Mouse (Mus musculus) embryonic fibroblast, embryonic 13.5 days (primary cell): ENCODE measurements around the gene Gm1123. TPM values are rescaled to one million over a fixed set of nuclear protein-coding genes. Genes with fewer than 3 reads are reported as not detected.

Experiments used
- H3K27ac ChIP-seq: 2 replicates; pipeline ENCODE4 v1.5.1; 2012; ENCODE audit warnings: low read length, control low read depth, inconsistent platforms; ENCODE audit not compliant: insufficient read depth
- H3K4me1 ChIP-seq: 2 replicates; pipeline ENCODE4 v1.6.1; 2011; ENCODE audit warnings: low read length; ENCODE audit not compliant: control insufficient read depth, insufficient read depth
- H3K4me3 ChIP-seq: 2 replicates; pipeline ENCODE4 v1.5.1; 2011; ENCODE audit warnings: mild to moderate bottlenecking, control low read depth, low read length; ENCODE audit not compliant: insufficient read depth
- CTCF ChIP-seq: IDR thresholded peaks from 2 replicates; pipeline ENCODE4 v1.5.1; 2011; ENCODE audit warnings: mild to moderate bottlenecking, control low read depth, low read length, moderate library complexity, borderline replicate concordance; ENCODE audit not compliant: insufficient read depth
- POLR2A ChIP-seq: IDR thresholded peaks from 2 replicates; pipeline ENCODE4 v1.6.1; 2011; ENCODE audit warnings: low read depth, mild to moderate bottlenecking, control low read depth, low read length, moderate library complexity
- polyA plus RNA-seq: library from polyadenylated mRNA; stranded (reverse); fragments of >200 nt; gene quantifications from 2 replicates; pipeline ENCODE4 v1.2.4, GENCODE M21; 2011; ENCODE audit warnings: low read depth; ENCODE audit not compliant: missing spikeins, insufficient read length

The Gm1123 gene
- polyA plus RNA-seq, 1 experiment = not detected

- no peak overlapping the region for H3K27ac ChIP-seq
- no peak overlapping the region for H3K4me3 ChIP-seq
- TF ChIP-seq POLR2A (no peak), CTCF (peak; percentile 25; the same call in 1 of the 2 replicates)
- H3K4me1 ChIP-seq = 0 out of 2 replicates have a peak, but pooled peaks cover 2% of the 10 kb centered on the region
These were observed 59.0 kb downstream of the Gm1123 start for GRCm38 (mm10) chr9:98976520-98976919.

GRCm38 (mm10) chr9:98976081-98976480 lies 59.4 kb downstream of the Gm1123 start:
- Histone ChIP-seq H3K4me3 (no peak overlapping the region), H3K4me1 (0 out of 2 replicates have a peak, but pooled peaks cover 2% of the 10 kb centered on the region), H3K27ac (no peak overlapping the region)
- no peak for TF ChIP-seq CTCF
- TF ChIP-seq POLR2A = no peak

GRCm38 (mm10) chr9:98974898-98975297 lies 60.6 kb downstream of the Gm1123 start:
- H3K4me3 ChIP-seq = no peak overlapping the region
- 0 out of 2 replicates have a peak, but pooled peaks cover 2% of the 10 kb centered on the region for H3K4me1 ChIP-seq
- no peak for TF ChIP-seq CTCF
- TF ChIP-seq POLR2A = no peak
- H3K27ac ChIP-seq = no peak overlapping the region

- 0 out of 2 replicates have a peak, but pooled peaks cover 2% of the 10 kb centered on the region for H3K4me1 ChIP-seq
- TF ChIP-seq POLR2A = no peak
- no peak for TF ChIP-seq CTCF
- no peak overlapping the region for H3K27ac ChIP-seq
- peak overlapping the region; percentile 38; the same call in 1 of the 2 replicates for H3K4me3 ChIP-seq
These were observed 62.0 kb downstream of the Gm1123 start for GRCm38 (mm10) chr9:98973561-98973960.

- Histone ChIP-seq H3K4me1 (0 out of 2 replicates have a peak, but pooled peaks cover 2% of the 10 kb centered on the region), H3K4me3 (peak overlapping the region; percentile 38), H3K27ac (no peak overlapping the region)
- TF ChIP-seq POLR2A (no peak), CTCF (no peak)
These were observed 62.4 kb downstream of the Gm1123 start for GRCm38 (mm10) chr9:98973101-98973521.

- no peak overlapping the region for H3K4me3 ChIP-seq
- H3K27ac ChIP-seq = no peak overlapping the region
- H3K4me1 ChIP-seq = no peaks in the 10 kb centered on the region
- no peak for TF ChIP-seq POLR2A
- TF ChIP-seq CTCF = peak; percentile 58; the same call in 1 of the 2 replicates
These were observed 70.4 kb downstream of the Gm1123 start for GRCm38 (mm10) chr9:98965084-98965483.

GRCm38 (mm10) chr9:98963661-98964060 lies 71.9 kb downstream of the Gm1123 start:
- Histone ChIP-seq H3K4me1 (no peaks in the 10 kb centered on the region), H3K27ac (no peak overlapping the region), H3K4me3 (no peak overlapping the region)
- no peak for TF ChIP-seq POLR2A
- TF ChIP-seq CTCF = no peak

GRCm38 (mm10) chr9:98962478-98963142 lies 72.9 kb downstream of the Gm1123 start:
- H3K4me3 ChIP-seq = no peak overlapping the region
- no peaks in the 10 kb centered on the region for H3K4me1 ChIP-seq
- TF ChIP-seq POLR2A (no peak), CTCF (no peak)
- H3K27ac ChIP-seq = no peak overlapping the region

GRCm38 (mm10) chr9:98961591-98962477 lies 73.7 kb downstream of the Gm1123 start:
- H3K4me1 ChIP-seq = no peaks in the 10 kb centered on the region
- H3K4me3 ChIP-seq = no peak overlapping the region
- TF ChIP-seq POLR2A = no peak
- no peak for TF ChIP-seq CTCF
- no peak overlapping the region for H3K27ac ChIP-seq
